Mouse (Mus musculus) kidney, adult 11 months (tissue): ENCODE results near the gene Pde7b.
A peak's percentile ranks its signal among the peaks of the same experiment; 100 is the strongest.

Source experiments
- DNase-seq: peaks from one replicate; pipeline ENCODE4 v3.0.0; 2022

Pde7b gene

GRCm38 (mm10) chr10:20486461-20487253 lies 238.2 kb downstream of the Pde7b start:
- peak; percentile 84 for DNase-seq

DNA sequence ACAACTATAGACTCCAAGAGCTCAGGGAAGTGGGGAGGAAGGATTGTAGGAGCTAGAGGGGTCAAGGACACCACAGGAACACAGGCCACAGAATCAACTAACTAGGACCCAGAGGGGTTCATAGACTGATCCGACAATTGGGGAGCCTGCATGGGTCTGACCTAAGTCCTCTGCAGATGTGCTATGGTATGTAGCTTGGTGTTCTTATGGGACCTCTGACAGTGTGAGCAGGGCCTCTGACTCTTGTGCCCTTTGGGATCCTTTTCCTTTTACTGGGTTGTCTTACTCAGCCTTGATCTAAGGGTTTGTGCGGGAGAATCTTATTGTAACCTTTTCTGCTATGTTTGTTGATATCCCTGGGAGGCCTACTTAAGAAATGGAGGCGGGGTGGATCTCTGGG lies 239.1 kb downstream of the Pde7b start:
- DNase-seq: no peak

- DNase-seq: peak; percentile 50
Observed at GRCm38 (mm10) chr10:20479481-20479880, 245.4 kb downstream of the Pde7b start.

- peak; percentile 31 for DNase-seq
Observed at GRCm38 (mm10) chr10:20478456-20478855, 246.4 kb downstream of the Pde7b start.

DNA sequence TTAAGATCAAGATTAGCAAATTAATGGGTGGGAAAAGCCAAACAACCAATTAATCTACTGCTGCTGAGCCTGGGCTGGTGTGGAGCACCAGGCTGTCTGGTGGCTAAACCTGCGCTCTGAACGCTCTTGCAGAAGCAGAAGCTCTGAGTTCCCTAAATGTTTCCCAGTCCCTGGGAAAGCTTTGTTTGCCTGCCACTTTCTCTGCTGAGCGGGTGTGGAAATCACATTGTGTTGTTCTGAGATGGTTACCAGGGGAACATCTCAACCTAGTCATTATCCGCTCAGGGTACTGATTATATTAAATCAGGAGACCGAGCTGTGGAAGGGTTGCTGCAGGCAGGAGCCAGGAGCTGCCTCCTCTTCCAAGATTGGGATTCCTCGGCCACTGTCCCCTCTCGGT lies 250.0 kb downstream of the Pde7b start:
- no peak for DNase-seq

DNA sequence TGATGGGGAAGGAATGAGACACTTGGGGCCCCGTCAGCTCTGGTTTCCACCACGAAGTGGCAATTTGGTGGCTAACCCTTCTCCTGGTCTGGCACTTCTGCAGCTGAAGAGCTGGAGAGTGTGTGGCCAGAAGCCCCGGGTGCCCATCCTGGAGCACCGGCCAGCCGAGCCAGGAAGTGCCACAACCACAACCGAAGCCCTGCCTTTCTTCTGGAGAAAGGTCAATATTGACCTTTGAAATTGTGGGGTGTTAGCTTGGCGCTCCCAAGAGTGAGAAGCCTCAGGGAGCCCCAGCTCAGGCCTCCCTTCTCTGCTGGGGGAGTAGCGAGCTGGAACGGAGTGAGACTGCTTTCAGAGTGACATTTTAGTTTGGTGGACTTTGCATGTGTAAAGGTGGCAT lies 250.8 kb downstream of the Pde7b start:
- DNase-seq: no peak

GRCm38 (mm10) chr10:20473505-20473904 lies 251.4 kb downstream of the Pde7b start:
- no peak for DNase-seq

- DNase-seq: no peak
Observed at GRCm38 (mm10) chr10:20472007-20472406, 252.9 kb downstream of the Pde7b start.

GRCm38 (mm10) chr10:20464631-20465030 lies 260.2 kb downstream of the Pde7b start:
- no peak for DNase-seq

DNA sequence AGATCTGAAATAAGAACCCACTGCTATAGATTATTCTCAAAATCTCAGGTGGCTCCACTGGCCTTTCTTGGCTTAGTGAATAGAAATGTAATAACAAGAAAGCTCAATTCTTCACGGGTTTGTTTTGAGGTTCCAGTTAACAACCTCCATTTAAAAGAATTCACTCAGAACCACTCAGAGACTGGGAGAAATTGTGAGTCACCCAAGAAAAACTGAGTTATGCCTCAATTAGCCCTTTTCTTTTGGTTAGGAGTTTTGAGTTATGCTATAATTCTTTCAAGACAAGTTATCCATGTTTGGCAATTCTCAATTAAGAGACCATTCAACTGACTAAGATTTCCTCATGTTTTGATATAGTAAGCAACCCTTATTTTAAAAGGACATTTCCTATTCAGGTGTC lies 260.9 kb downstream of the Pde7b start:
- DNase-seq: no peak

DNA sequence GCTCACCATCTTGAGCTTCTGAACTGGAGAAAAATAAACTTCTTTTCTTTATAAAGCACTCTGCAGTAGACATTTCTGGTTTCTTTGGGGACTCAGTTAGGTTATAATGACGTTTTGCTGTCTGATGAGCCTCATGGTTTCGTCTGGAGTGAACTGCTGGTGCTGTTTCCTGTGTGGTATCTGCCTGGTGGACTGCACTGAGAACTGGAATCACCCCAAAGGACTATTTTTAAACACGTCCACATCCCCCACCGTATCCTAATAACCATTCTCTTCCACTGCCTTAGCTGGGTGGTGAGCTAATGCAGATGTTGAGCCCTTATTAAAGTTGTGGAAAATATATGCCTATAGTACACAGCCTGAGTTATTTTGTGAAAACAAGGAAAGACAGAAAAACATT lies 262.3 kb downstream of the Pde7b start:
- no peak for DNase-seq

DNA sequence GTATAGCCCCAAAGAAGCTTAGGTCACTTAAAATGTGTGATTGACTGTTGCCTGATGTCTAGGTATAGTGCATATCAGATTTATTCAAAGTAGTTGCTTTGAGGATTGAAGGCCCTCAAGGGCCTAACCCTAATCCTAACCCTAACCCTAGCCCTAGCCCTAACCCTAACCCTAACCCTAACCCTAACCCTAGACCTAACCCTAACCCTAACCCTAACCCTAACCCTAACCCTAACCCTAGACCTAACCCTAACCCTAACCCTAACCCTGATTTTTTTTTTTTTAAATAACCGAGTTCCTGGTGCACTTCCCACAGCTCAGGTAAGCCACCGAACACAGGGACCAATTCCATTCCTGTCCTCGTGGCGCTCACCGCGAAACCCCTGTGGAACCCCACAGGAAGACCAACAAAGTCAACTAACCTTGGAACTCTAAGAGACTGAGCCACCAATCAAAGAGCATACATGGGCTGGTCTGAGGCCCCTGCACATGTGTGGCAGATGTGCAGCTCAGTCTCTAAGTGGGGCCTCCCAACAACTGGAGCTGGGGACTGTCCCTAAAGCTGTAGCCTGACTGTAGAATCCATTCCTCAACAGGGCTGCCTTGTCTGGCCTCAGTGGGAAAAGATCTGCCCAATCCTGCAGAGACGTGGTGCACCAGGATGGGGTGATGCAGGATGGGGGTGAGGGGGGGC lies 265.1 kb downstream of the Pde7b start:
- no peak for DNase-seq

GRCm38 (mm10) chr10:20459160-20459559 lies 265.7 kb downstream of the Pde7b start:
- no peak for DNase-seq

- DNase-seq: no peak
Observed at GRCm38 (mm10) chr10:20454387-20455065, 270.4 kb downstream of the Pde7b start.

DNA sequence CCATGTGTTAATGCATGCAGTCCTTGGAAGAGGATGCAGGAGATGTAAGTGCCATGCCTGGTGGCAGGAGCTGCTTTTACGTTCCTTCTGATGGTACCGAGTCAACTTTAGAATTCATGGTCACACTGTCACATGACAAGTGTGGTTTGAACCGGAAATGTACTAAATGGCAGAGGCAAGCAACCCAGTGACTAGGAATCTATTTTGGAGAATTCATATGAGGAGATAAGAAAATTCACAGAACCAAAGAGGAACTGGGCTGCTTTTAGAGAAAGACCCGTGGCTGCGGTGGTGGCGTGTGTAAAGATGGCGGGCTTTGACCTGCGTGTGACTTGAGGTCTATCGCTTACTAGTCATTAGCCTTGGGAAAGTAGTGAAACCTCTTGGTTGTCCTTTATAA lies 287.4 kb downstream of the Pde7b start:
- DNase-seq: no peak

GRCm38 (mm10) chr10:20437021-20437420 lies 287.9 kb downstream of the Pde7b start:
- DNase-seq: no peak

GRCm38 (mm10) chr10:20435913-20436312 lies 289.0 kb downstream of the Pde7b start:
- no peak for DNase-seq

- DNase-seq: no peak
Observed at GRCm38 (mm10) chr10:20431336-20431735, 293.5 kb downstream of the Pde7b start.

GRCm38 (mm10) chr10:20421299-20421883 lies 303.5 kb downstream of the Pde7b start:
- no peak for DNase-seq

- peak; percentile 37 for DNase-seq
Observed at GRCm38 (mm10) chr10:20420296-20420695, 304.6 kb downstream of the Pde7b start.

DNA sequence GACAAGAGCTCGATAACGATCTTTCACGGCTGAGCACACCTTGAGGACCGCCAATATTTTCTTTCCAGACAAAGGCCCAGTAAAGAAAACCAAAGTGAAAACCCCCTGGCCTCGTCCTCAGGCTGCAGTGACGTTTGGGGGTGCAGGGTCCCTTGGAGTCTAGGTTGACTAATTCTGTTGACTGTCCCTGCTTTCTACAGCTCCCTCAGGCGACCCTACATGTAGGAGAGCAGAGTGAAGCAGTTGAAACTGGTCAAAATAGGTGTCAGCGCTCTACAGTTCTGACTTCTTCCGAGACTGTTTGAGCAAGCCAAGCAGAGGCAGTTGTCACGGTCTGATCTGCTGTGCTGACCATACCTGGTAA lies 306.0 kb downstream of the Pde7b start:
- DNase-seq: no peak

DNA sequence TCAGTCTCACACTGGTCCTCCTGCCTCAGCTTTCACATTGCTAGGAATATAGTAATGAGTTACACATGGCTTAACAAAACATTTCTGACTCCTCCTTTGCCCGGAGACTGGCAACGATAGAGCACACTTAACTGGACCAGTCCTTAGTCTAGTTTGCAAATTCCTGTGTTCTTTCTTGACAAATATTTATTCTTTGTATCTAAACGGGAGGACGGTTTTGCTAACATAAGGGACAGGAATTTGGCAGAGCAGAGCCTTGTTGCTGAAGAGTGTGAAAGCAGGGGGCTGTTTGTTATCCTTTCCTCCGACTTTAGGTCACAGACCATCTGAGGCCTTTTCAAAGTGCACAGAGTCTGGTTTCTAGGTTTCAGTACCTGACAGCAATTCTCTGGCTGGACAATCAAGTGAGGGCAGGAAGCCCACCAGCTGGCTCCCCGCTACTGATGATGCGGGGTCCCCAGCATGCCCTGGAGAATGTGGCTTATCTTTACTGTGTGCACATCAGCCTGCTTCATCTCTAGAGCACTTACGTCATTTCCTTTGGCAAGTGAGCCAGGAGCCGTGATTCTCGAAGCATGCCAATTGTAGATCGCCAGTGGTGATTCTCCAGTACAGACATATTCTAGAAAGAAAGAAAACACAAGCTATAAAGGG lies 306.5 kb downstream of the Pde7b start:
- no peak for DNase-seq

GRCm38 (mm10) chr10:20409181-20409580 lies 315.7 kb downstream of the Pde7b start:
- DNase-seq: no peak
